16 mouse cellular contexts compared by ENCODE assay signal in the genomic region with DNA sequence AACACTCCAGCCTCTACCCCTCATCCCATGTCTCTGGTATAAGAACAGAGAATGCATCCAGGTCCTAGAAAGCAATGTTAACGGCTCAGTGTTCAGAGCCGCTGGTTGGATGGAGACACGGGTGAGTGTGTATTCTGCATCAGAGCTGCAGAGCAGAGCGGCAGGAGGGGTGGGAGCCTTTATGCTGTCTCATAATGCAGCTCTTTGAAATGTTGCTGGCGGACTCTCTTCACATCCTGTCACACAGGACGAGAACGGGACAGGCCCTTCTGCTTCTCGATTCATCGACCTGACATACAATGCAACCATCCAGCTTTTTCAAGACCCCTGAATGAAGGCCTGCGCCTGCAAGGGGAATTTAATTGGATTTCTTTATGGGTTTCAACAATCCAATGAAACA.
DNase-seq lines count a peak whose midpoint lies in the region; ATAC-seq lines count a peak whose summit lies in the region.
"Had no signal": no experiment of that assay in that cellular context is flagged by ENCODE, and none has a peak within 500 bp of the region (broad histone marks: within the 10 kb centered on the region; RNA-seq: fewer than 3 reads in every experiment).

No protein-coding gene starts in this region.

- H3K36me3 ChIP-seq in forebrain, embryonic 12.5 days (replicated peaks): no peaks in the 10 kb centered on the region
- no peaks in the 10 kb centered on the region for H3K36me3 ChIP-seq in hindbrain, embryonic 15.5 days
- H3K36me3 ChIP-seq in midbrain, embryonic 15.5 days (replicated peaks): no peaks in the 10 kb centered on the region
- H3K36me3 ChIP-seq: heart, embryonic 15.5 days; liver, embryonic 13.5 days had no signal

- peak; percentile 38 for DNase-seq in embryo, embryonic 10.5 days (ENCODE audit: low spot score)
- no peak for DNase-seq in embryo, embryonic 10 days (ENCODE audit: low spot score)
- DNase-seq in frontal cortex, postnatal 36 days (ENCODE audit: low spot score in 2 of 2): no peak
- DNase-seq in adrenal gland, postnatal 36 days: no peak
- DNase-seq: cerebellum, postnatal 36 days; kidney, adult 11 months; kidney, postnatal 4 days; liver, embryonic 13.5 days; lung, postnatal 10 days; spleen, adult 18-20 months had no signal

- H3K4me2 ChIP-seq in forebrain, embryonic 12.5 days: 0 out of 2 replicates have a peak overlapping the region, but pooled peaks have one; percentile 9
- peak overlapping the region; percentile 25; the same call in 1 of the 2 replicates for H3K4me2 ChIP-seq in hindbrain, embryonic 15.5 days
- peak overlapping the region; percentile 8; the same call in 1 of the 2 replicates for H3K4me2 ChIP-seq in midbrain, embryonic 15.5 days
- H3K4me2 ChIP-seq: heart, embryonic 15.5 days; liver, embryonic 13.5 days had no signal

- H3K27ac ChIP-seq in forebrain, embryonic 12.5 days: peak overlapping the region; percentile 50
- no peak overlapping the region for H3K27ac ChIP-seq in hindbrain, embryonic 15.5 days (replicated peaks)
- peak overlapping the region; percentile 14; the same call in 1 of the 2 replicates for H3K27ac ChIP-seq in midbrain, embryonic 15.5 days
- H3K27ac ChIP-seq: heart, embryonic 15.5 days; liver, embryonic 13.5 days had no signal

- H3K9me3 ChIP-seq in forebrain, embryonic 12.5 days: peaks cover 3% of the 10 kb centered on the region; the same call in 1 of the 2 replicates
- no peaks in the 10 kb centered on the region for H3K9me3 ChIP-seq in hindbrain, embryonic 15.5 days
- H3K9me3 ChIP-seq in midbrain, embryonic 15.5 days: no peaks in the 10 kb centered on the region
- H3K9me3 ChIP-seq: heart, embryonic 15.5 days; liver, embryonic 13.5 days had no signal

- no peak overlapping the region for H3K4me3 ChIP-seq in forebrain, embryonic 12.5 days (replicated peaks)
- no peak overlapping the region for H3K4me3 ChIP-seq in hindbrain, embryonic 15.5 days
- H3K4me3 ChIP-seq in midbrain, embryonic 15.5 days: no peak overlapping the region
- H3K4me3 ChIP-seq: heart, embryonic 15.5 days; liver, embryonic 13.5 days had no signal

- 21% methylated on average over 10 of the region's 10 CpGs for WGBS in forebrain, embryonic 12.5 days
- 16% methylated on average over 10 of the region's 10 CpGs for WGBS in hindbrain, embryonic 15.5 days
- WGBS in midbrain, embryonic 15.5 days: 14% methylated on average over 10 of the region's 10 CpGs

- peak; percentile 87; the same call in 1 of the 2 replicates for ATAC-seq in forebrain, embryonic 12.5 days (ENCODE audit: low FRiP score)
- ATAC-seq in hindbrain, embryonic 15.5 days (ENCODE audit: low FRiP score, low read depth): peak; percentile 78
- peak; percentile 90 for ATAC-seq in midbrain, embryonic 15.5 days (replicated peaks)
- no peak for ATAC-seq in erythroblast, adult 5-6 weeks (replicated peaks; ENCODE audit: low FRiP score, poor library complexity, severe bottlenecking)
- ATAC-seq: Patski had no signal

- H3K27me3 ChIP-seq in forebrain, embryonic 12.5 days: no peaks in the 10 kb centered on the region
- H3K27me3 ChIP-seq in hindbrain, embryonic 15.5 days: no peaks in the 10 kb centered on the region
- no peaks in the 10 kb centered on the region for H3K27me3 ChIP-seq in midbrain, embryonic 15.5 days (replicated peaks)
- H3K27me3 ChIP-seq: heart, embryonic 15.5 days; liver, embryonic 13.5 days; Patski had no signal

- H3K9ac ChIP-seq in forebrain, embryonic 12.5 days: peak overlapping the region; percentile 5; the same call in 1 of the 2 replicates
- H3K9ac ChIP-seq in hindbrain, embryonic 15.5 days: no peak overlapping the region
- no peak overlapping the region for H3K9ac ChIP-seq in midbrain, embryonic 15.5 days
- H3K9ac ChIP-seq: heart, embryonic 15.5 days; liver, embryonic 13.5 days had no signal

- H3K4me1 ChIP-seq in forebrain, embryonic 12.5 days: peaks cover 30% of the 10 kb centered on the region
- peaks cover 5% of the 10 kb centered on the region for H3K4me1 ChIP-seq in hindbrain, embryonic 15.5 days (replicated peaks)
- peaks cover 8% of the 10 kb centered on the region; the same call in 1 of the 2 replicates for H3K4me1 ChIP-seq in midbrain, embryonic 15.5 days
- H3K4me1 ChIP-seq: heart, embryonic 15.5 days; liver, embryonic 13.5 days had no signal
